Mouse (Mus musculus) liver, postnatal 0 days (tissue): ENCODE measurements around the gene Ttc27.

Experiments used
- CTCF ChIP-seq: sonication (generic); IDR thresholded peaks from 2 replicates; pipeline ENCODE4 v1.5.1; 2016; ENCODE audit warnings: antibody characterized with exemption, low read depth
- EP300 ChIP-seq: IDR thresholded peaks from 2 replicates; pipeline ENCODE4 v1.6.1; 2016; ENCODE audit warnings: antibody characterized with exemption, low read depth, mild to moderate bottlenecking

DNA sequence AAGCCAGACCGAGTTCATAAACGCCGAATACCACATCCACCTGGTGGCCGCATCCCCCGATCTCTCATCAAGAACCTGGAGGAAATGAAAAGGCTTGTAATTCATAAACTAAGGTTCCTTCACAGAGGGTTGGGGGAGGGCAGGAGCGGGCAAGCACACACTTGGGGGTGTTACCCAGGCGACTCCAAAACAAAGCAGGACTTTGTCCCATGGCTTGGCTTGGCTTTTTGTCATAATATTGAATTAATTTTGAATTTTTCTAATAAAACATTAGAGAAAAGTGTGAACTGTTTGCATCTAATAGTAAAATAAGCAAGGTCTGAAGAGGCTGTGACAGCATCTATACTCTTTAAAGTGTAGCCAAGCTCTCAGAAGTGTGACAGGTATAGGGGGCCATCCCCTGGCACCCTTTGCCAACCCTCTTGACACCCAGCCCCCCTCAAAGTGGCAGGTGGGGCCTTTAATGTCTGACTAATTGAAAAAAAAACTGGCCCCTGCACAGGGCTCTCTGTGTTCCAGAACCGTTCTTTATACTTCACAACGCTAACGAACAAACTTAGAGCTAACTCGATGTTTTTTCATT is 172.1 kb downstream of the Ttc27 start:
- TF ChIP-seq CTCF (no peak), EP300 (no peak)
